Mouse (Mus musculus): Measurements from ENCODE around the gene Gdf11.

Gdf11 gene

DNA sequence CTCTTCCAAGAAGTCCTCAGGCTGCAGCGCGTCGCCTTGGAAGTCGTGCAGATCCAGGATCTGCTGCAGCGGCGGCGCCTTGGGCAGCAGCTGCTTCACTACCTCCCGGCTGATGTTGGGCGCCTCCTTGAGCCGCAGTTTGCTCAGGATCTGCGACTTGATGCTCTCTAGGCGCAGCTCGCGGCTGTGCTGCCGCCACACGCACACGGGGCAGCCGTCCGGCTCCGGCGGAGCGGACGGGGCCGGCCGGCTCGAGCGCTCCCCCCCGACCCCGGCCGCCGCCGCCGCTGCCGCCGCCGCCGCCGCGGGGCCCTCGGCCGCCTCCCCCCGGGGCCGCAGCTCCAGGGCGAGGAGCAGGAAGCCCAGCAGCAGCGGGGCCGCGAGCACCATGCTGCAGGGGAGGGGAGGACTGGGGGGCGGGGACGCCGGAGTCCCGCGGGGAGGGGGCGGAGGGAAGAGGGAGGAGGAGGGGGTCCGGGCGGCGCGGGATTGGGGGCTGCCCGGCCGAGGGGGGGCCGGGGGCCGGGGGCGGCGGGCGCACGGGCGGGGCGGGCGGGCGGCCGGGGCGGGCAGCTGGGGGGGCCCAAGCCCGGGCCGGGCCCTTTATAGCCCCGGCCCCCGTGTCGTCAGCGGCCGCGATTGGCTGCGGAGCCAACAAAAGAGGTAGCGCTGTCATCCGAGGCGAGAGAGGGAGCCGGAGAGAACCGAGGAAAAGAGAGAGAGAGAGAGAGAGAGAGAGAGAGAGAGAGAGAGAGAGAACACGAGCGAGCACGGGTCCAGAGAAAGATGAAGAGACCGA, at the start of gene Gdf11:
Gene Gdf11 (minus strand): TSS at position 423 of the 799 bp plus-strand sequence.
- peak; percentile 84 for DNase-seq (ENCODE audit: inconsistent ontology term)

DNA sequence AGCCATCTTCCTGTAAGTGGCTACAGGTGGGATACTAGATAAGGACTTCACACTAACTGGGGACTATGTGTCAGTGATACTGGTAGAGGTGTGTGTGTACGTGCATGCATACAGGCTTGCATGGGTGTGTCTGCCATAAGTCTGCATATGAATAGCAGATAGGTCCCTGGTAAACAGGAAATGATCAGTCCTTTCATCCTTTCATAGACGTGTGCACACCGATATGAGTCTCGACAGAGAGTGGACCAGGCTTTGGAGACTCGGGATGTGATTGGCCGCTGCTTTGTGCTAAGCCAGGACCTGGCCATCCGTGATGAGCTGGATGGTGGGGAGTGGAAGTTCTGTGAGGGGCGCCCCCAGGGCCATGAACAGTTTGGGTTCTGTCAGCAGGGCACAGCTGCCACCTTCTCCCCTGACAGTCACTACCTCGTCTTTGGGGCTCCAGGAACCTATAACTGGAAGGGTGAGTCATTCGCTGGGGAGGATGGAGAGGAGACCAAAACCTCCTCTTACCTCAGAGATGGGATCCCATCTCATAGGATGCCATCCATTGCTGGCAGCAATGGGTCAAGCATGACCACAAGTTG, 49.0 kb upstream of the Gdf11 start:
- no peak for DNase-seq (ENCODE audit: inconsistent ontology term)

DNA sequence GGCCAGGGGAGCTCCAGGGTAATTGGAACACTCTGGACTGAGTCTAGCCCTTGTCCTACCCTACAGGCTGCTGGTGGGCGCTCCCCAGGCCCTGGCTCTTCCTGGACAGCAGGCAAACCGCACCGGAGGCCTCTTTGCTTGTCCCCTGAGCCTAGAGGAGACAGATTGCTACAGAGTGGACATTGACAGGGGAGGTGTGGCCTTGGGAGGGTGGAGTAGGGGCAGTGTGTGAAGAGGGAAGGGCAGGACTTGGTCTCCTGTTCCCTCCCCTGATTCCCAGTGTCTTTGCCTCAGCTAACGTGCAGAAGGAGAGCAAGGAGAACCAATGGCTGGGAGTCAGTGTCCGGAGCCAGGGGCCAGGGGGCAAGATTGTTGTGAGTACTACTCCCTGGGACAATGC, 47.5 kb upstream of the Gdf11 start:
- DNase-seq (ENCODE audit: inconsistent ontology term): peak; percentile 11

DNA sequence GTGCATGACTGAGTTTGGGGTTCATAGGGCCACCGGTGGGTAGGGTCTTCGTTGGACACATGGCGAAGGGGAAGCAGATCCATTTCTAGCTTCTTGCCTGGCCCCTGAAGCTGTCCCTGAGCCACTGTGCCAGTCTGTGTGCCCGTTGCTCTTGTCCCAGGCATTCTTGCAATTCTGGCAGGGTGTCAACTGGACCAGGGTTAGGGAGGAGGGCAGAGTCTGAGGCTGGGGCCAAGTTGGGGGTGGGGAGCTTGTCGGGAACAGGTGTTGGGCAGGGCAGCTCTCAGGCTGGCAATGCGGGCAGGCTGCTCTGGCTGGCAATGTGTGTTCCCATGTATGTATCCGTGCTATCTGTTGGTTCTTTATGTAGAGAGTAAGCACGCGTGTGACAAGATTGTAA, 46.9 kb upstream of the Gdf11 start:
- peak; percentile 78 for DNase-seq (ENCODE audit: inconsistent ontology term)

DNA sequence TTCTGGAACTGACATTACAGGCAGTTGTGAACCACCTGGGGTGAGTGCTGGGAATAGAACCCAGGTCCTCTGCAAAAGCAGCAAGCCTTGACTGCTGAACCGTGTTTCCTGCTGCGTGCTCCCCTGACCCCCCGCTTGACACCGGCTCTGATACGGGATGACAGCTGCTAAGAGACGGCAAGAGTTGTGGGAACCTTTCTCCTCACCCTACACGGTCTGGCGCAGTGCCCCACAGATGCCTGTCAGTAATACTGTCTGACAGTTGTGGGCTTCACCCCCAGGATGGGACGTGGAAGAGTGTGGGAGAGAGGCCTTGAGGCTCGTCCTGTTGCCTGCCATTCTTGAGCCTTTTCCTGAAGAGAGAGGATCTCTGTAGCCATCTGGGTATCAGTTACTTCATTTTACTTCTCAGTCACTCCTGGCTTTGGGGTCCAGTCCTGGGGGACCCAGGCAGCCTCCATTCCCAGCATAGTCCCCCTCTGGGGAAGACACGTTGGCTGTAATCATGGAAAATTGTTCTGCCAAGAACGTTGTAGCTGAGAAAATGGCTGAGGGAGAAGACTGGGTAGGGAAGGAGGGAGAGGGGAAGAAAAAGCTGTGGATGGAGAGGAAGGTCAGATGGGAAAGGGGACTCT, 46.4 kb upstream of the Gdf11 start:
- DNase-seq (ENCODE audit: inconsistent ontology term): no peak

DNA sequence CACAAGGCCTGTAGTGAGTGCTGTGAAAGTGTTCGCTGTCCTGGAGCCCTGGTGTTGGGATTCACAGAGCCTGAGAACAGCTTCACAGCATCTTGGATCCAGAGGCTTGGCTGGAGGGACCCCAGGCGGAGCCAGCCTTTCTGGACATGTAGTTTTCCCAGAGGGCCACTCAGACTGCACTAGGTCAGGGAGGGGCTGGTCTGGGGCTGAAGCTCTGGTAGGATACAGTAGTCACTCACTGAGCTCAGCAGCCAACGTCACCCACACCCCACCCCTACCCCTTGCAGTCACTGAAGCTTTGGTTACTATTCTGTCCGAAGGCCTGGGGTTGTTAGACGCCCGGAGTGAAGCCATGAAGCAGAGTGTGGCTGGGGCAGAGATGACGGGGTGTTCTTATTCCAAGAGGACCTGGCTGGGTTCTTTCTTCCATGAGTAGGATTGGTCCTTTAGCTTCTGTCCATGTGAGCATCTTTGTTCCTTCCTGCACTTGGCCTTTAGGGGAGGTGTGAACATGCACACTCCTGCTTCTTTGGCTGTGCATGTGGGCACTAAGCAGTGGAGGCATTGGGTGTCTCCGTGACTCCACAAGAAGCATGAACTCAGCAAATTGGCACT, 44.4 kb upstream of the Gdf11 start:
- no peak for DNase-seq (ENCODE audit: inconsistent ontology term)

DNA sequence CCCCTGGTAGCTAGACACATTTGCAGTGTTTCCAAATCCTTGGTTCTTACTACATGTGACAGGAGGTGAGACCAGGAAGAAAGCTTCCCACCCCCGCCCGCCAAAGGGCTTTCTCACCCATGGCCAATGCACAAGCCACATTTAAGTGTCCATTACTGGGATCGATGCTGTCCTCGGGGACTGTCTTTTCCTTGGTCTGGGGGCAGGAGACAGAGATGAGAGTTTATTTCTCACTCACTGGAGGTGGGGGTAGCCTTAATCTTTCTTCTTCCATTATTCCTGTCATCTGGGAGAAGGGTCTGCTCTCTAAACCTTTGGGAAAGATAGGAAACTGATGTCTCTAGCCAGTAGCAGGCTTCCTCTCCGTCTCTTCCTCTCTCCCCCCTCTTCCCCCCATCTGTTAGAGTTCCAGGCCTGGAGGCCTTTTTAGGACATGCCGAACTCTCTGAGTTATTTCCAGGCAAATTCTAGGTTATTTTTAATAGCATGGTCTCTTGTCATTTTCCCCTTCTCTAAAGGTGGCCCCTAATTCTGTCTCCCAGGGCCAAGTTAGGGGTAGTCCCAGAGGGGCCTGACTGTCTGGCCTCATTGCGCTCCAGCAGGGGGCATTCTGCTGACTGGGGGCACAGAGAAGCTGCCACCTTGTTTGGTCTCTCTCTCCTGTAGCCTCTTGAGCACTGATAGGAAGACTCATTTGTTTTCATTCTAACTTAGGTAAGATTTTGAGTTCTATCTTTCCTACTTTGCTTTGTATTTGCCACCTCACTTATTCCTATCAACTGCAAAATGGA, 43.7 kb upstream of the Gdf11 start:
- DNase-seq (ENCODE audit: inconsistent ontology term): no peak

DNA sequence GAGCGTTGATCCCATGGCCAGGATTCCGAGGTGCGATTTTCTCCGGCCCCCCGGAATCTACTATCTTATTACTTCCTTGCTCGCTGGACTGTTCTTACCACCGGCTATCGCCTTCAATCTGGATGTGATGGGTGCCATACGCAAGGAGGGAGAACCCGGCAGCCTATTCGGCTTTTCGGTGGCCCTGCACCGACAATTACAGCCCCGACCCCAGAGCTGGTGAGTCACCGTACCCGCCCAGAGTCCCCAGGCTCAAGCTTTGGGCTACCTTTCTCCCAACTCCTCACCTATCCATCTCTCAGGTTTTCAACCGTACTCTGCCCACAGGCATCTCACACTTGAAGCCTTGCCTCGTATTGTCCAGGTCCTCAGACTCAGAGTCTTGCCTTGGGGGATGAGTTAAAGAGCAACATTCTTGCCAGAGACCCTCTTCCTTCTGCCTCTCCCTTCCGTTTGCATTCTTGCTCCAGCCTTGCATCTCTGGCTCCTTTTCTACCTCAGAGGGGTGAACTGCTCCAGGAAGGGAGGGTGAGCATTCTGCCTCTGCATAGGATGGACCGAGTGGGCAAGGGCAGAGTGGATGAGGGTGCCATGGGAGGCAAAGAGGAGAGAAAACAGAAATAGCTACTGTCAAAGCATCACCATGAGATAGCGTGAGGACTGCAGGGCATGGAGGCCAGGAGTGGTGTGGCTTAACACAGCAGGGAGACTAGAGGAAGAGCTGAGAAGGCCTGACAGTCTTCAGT, 42.6 kb upstream of the Gdf11 start:
- DNase-seq (ENCODE audit: inconsistent ontology term): peak; percentile 38

DNA sequence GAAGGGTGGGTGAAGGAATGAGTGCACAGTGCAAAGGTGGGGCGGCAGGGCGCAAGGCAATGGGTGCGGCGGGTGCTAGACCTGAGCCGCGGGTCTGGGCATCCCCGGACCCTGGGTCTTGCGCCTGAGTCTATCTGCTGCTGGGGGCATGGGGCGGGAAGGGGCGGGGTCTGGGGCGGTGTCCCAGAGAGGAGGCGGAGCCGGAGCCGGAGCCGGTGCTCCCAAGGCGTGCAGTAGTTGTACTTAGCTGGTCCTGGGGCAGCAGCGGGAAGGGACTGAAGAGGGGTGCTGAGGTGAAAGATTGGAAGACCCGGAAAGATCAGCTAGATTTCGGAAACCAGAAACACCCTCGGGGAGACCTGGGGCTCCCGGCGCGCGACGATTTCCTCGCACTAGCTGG, 42.1 kb upstream of the Gdf11 start, which contains the start of gene Itga7:
Gene Itga7 (plus strand): TSS at position 245 of the 400 bp plus-strand sequence.
- DNase-seq (ENCODE audit: inconsistent ontology term): peak; percentile 58

DNA sequence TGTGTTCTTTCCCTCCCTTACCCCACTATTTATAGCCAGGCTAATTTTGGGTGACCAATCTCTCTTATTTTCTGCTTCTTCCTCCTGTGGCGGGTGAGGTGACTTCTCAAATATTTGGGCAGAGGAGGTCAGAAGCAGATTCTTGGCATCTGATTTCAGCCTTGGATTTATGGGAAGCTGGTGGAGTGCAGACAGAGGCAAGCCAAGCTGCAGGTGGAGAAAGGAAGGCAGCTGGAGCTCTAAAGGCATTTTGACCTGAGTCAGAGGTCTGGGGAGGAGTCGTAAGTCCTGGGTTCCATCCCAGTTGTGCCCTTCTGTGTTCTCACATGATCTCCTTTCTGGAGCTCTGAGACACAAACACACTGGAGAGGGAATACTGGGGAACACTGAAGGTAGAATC, 39.9 kb upstream of the Gdf11 start:
- DNase-seq (ENCODE audit: inconsistent ontology term): peak; percentile 31

DNA sequence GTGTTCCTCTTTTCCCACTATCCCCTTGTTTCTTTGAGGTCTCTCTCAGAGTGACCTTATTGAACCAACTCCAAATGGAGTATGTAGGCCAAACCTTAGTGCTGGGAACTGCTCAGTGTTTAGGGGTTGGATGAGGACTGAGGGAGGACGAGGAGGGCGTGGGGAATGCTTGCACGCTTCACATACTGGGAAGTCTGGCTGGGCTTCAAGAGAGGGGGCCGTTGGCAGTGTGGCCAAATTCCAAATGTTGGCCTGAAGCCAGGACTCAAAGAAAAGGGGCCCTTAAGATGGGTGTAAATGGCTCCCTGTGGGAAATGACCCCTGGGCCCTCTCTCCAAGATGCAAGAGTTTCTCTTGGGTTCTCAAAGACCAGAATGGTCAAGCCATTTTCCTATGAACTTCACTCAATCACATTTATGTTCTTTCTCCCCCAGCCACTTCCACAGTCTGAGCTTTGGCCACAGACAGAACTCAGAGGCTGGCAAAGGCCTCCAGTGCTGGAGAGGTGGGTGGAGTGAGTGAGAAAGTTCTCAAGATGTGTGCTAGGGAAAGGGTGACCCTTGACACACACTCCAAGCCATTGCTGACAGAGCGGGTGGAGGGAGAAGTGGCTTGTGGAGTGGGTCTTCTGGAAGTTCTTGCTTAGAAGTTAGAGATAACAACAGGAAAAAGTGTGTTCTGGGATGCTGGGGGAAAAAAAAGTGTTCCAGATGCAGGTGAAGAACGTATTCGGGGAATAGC, 38.3 kb upstream of the Gdf11 start:
- peak; percentile 29 for DNase-seq (ENCODE audit: inconsistent ontology term)

DNA sequence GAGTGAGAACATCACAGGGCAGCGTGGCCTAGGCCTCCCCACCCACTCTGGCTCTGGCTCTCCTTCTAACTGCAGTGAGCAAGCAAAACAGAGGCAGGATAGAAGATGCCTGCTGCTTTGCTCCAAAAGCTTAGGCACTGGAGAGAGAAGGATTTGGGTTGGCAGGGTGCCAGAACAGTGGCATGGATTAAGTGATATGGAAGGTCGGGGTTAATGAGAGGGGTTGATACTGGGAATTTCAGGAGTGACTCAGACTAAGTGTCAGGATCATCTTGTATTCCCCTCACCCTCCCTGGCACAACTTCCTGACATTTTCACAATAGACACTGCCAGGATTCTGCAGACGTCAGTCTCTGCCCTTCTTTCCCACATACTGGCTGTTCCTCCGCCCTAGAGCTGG, 36.8 kb upstream of the Gdf11 start:
- peak; percentile 80 for DNase-seq (ENCODE audit: inconsistent ontology term)

DNA sequence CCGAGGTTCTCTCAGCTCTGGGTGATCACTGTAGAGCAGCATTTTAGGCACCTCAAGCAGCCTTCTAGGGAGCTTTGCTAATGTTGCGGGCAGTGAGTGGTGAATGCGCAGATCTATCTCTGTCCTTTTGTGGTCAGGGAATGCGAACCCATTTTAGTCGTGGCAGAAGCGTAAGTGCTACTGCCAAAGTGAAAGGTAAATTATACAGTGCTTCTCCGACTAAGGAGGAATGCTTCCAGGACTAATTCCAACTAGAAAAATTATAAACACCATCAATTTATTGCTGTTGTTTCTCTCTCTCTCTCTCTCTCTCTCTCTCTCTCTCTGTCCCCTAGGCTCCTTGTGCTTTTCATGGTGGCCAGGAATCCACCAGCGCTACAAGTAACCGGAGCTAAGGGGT, 32.4 kb upstream of the Gdf11 start, which contains the start of gene Bloc1s1:
Gene Bloc1s1 (minus strand): TSS at position 101 of the 400 bp plus-strand sequence.
- no peak for DNase-seq (ENCODE audit: inconsistent ontology term)

DNA sequence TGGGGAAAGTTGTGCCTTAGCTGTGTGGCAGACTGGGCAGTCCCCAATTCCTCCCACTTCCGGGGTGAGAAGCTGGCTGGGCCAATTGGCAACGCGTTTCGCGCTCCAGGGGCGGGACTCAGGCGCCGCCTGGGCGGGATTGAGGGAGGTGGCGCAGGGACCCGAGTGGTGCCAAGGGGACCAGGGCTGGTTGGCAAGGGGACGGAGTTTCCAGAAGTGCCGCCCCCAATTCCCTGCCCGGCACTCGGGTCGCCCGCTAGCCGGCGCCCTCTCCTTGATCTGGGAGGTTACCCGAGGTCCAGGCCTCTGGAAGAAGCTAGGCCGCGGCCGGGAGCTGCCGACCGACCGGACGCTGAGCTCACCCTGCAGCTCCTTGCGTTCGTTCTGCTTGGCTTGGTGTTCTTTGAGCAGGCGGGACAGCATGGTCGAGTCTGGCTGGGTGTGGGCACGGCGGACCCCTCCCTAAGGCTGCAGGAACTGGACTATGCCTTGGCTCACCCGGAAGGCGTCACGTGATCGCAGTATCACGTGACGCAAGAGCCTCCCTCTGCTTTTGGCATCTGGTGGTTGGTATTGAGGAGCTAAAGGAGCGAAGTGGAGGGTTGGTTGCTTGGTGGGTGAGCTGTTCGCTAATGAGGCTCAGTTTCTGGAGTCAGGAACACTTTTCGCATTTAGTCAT, 31.6 kb upstream of the Gdf11 start:
- peak; percentile 99 for DNase-seq (ENCODE audit: inconsistent ontology term)

DNA sequence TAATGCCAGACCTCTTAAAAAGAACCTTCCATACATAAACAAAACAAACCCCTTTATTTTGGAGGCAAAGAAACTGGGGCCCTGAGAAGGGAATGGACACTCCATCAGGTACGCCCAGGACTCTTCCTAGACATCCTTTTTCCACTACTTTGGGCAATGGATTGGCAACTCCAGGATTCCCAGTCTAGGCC, 31.2 kb upstream of the Gdf11 start, which contains the start of gene Rdh5:
Gene Rdh5 (minus strand): TSS at position 67 of the 191 bp plus-strand sequence.
- no peak for DNase-seq (ENCODE audit: inconsistent ontology term)

DNA sequence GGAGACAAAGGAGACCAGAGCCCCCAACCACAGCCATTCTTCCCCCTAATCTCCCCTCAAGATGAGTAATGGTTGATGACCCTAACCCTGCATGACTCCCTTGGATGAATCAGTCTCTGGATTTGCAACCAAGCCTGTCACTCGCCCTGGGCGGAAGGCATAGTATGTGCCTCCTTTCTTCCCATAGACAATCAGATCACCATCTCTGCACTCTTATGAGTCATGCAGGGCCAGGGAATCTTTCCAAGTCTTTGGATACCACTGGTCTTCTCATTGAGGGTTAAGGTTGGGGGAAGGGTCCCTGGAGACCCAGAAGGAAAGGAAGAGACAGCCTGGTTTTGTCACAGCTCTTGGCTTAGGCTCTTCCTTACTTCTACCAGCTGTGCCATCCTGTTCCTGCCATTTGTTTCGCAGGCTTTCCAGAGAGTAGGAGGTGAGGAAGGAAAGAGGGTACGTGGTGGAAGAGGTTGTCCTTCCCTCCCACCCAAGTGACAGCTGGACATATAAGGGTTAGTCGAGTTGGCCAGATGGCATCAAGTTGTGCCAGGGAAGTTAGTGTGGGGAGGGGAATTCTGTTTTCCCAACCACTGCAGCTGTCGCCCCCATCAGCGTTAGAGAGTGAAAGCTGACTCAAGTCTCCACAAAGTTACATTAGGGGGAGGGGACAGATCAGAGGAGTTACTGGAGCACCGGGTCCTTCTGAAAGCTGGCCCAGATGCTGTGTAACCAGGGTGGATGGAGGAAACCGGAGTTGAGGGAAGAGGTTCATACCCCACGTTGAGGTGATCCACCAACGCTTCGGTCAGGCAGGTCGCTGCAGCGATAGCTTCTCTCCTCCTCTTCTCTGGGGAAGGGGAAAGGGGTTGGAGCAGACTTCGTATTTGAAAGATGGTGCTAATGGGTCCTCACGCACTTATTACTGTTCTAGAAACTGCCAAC, 30.6 kb upstream of the Gdf11 start:
- peak; percentile 93 for DNase-seq (ENCODE audit: inconsistent ontology term)

DNA sequence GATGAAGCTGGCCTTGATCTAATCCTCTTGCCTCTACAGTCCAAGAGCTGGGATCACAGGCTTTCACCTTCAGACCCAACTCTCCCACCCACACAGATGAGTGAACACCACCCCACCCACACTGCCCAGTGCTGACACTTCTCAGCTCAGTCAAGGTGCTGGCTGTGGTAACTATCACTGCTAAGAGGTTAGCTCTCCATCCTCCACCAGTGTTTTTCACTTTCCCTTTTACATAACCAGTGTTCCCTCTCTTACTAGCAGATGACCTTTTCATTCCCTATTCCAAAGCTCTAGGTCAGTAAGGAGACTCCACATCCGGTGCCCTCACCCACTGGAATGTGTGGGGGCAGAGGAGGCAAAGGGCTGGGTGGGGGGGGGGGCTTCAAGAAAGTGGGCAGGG, 29.7 kb upstream of the Gdf11 start:
- DNase-seq (ENCODE audit: inconsistent ontology term): no peak

DNA sequence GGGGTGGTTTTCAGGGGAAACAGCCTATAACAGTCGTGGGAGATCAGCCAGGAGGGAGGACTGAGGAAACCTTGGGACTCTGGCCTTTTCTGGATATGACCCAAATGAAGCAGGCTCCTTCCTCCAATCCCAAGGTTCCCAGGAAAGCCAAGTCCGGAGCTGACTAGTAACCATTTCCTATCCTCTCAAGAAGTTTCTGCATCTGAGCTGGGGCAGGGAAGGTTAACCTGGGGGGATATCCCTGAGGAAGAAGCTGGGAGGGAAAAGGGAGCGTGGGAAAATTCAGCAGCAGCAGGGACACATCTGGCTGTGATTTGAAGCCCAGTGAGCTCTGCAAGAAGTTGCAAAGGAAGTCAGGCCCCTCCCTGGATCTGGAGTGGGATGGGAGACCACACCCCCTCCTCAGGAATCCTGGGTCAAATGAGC, 29.2 kb upstream of the Gdf11 start:
- no peak for DNase-seq (ENCODE audit: inconsistent ontology term)

DNA sequence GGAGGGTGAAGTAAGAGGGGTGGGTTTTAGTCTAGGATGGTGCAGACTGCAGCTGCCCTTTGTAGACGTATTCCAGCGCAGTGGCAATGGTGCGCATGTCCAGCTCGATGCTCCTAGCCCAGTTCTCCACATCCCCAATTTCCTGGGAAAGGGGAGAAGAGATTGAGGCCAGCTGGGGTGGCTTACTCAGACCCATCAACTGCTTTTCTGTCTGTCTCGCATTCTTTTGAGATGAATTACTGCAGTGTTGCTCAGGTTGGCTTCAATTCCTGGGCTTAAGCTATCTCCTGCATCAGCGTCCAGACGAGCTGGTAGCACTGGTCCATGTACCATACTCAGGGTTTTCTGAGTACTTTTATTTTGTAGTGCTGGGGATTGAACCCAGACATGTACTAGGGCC, 28.4 kb upstream of the Gdf11 start:
- peak; percentile 52 for DNase-seq (ENCODE audit: inconsistent ontology term)

All from Muller cell, postnatal 12 days (primary cell).